Mouse (Mus musculus): Measurements from ENCODE around the gene Narfl. TPM values are rescaled to one million over a fixed set of nuclear protein-coding genes. Genes with fewer than 3 reads are reported as not detected.

Gene Narfl
- 1.4 TPM for polyA plus RNA-seq (2014; fragmentation: Illumina TruSeq; extraction: RNeasy Lipid Tissue Mini Kit (QIAGEN cat#74804); ENCODE audit: low read depth, low replicate concordance)

DNA sequence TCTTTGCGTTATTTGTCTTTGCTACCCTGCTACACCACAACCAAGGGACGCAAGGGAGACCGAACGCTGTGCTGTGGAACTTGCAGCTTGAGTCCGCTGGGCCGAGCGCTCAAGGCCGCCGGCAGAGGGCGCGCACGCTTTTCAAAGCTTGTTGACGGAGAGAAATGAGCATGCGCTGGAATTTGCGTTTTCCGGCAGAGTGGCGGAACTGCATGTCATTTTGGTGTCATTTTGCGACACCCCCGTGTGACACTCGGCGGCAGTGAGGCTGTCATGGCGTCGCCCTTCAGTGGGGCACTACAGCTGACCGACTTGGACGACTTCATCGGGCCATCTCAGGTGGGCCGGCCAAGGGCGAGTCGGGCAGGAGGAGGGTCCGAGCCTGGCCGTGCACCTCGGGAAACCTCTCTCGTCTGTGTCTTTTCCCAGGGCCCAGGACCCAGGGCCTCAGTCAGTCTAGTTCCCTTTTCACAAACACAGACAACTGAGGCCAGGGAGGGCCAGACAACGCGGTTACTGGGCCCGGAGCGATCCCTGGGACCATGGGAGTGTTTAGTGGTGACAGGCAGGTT, at the start of gene Narfl:
TSS of gene Narfl (plus strand) at position 228 of the 572 bp plus-strand sequence.

GRCm38 (mm10) chr17:25727265-25728008, 46.1 kb upstream of the Narfl start, which contains the start of the genes Chtf18 and Rpusd1:
Gene Chtf18 (minus strand): TSS chr17:25727419.
Gene Rpusd1 (plus strand): TSS chr17:25727670.

GRCm38 (mm10) chr17:25735745-25736144, 37.8 kb upstream of the Narfl start, which contains the start of gene Mslnl:
Gene Mslnl (plus strand): TSS chr17:25736042.

GRCm38 (mm10) chr17:25754241-25754640, 19.3 kb upstream of the Narfl start, which contains the start of gene Msln:
Gene Msln (minus strand): TSS chr17:25754378.

GRCm38 (mm10) chr17:25785281-25785745, 11.7 kb downstream of the Narfl start, which contains the start of gene Haghl:
Gene Haghl (minus strand): TSS chr17:25785673.

GRCm38 (mm10) chr17:25786280-25786679, 12.7 kb downstream of the Narfl start, which contains the start of gene Ccdc78:
Gene Ccdc78 (plus strand): TSS chr17:25786580.

GRCm38 (mm10) chr17:25792615-25793014, 19.0 kb downstream of the Narfl start, which contains the start of gene Fam173a:
Gene Fam173a (minus strand): TSS chr17:25792901.

DNA sequence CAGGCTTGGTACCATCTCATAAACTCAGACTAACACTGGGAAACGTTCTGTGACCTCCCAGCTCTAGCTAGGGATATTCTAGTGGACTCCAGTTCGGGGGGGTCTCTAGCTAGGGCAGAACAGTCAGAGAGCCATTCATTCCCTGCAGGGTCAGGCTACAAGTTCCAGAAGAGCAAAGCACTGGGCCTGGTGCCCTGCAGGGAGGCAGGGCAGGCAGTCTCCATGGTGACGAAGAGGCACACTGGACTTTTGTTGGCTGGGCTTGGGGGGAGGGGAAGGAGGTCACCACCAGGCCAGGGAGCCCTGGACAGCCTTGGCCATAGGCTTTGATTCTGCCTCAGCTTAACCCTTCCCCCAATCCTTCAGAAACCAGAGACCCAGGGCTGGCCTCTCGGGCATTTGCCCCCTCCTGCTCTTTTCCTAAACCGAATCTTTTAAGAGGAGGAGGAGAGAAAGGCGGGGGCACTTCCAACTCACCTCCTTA, 22.1 kb downstream of the Narfl start, which contains the start of gene AC134908.4:
TSS of gene AC134908.4 (minus strand) at position 51 of the 484 bp plus-strand sequence.

GRCm38 (mm10) chr17:25796951-25797369, 23.4 kb downstream of the Narfl start, which contains the start of gene Metrn:
Gene Metrn (minus strand): TSS chr17:25797136.

DNA sequence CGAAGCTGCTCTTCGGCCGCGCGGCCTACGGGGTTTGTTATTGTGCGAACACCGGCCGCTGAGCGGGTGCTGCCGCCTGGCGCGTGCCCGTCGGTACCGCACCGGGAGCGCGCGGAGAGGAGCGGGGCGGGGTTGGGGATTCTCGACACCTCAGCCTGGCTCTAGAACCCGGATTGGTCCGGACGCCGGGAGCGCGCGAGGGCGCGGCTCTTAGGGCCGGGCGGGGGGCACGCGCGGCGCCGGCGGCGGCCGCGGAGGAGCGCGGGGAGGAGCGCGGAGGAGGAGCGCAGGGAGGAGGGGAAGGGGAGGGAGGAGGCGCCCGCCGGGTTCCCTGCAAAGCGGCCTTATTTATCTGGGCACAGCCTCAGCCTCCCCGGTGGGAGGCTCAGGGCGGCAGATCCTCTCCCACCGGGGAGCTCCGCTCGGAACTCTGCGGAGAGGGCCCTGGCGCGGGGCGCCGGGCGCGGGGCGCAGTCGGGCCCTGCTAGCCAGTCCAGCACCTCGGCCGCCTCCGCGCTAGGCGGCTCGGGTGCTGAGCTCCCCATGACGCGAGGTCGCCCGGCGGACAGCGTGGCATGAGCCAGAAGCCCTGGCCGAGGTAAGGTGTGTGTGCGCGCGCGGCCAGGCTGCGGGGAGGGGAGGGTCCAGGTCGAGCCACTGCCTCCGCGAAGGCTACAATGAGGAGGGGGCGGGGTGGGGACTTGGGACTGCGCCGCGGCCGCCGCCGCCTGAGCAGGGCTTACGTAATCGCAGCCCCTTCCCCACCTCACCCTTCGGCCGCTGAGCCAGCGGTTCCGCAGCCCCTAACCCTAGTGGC, 35.4 kb downstream of the Narfl start, which contains the start of gene Fbxl16:
TSS of gene Fbxl16 (plus strand) at position 297 of the 817 bp plus-strand sequence.

GRCm38 (mm10) chr17:25823452-25823851, 49.9 kb downstream of the Narfl start, which contains the start of gene Wdr24:
Gene Wdr24 (plus strand): TSS chr17:25823627.

DNA sequence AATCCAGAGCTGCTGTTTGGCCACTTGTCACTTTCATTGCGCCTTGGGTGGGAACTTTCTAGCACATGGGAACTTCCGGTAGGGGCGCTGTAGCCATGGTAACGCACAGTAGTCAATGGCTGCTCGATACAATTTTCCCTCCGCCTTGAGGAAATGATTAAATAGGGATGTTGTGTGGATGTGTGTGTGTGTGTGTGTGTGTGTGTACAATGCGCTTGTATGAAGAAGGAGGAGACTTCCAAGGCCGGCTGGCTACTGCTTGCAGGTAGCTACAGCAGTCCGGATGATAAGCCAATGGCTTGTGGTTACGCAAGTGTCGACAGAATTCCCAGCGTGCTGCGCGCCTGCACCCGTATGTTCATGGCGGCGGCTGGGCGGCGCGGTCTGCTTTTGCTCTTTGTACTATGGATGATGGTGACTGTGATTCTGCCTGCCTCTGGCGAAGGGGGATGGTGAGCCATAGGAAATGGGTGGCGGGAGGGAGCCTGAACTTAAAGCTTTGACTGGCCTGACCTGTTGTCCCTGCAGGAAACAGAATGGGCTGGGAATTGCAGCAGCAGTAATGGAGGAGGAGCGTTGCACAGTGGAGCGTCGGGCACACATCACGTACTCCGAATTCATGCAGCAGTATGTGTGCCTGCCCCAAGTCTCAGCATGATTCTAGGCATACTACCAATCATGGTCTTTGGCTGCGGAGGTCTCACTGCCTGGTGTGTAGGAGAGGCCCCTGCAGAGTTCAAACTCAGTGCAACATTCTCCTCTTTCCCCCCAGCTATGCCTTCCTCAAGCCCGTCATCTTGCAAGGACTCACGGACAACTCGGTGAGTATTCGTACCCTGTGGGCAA, 55.4 kb downstream of the Narfl start, which contains the start of gene Jmjd8:
TSS of gene Jmjd8 (plus strand) at position 156 of the 846 bp plus-strand sequence.

Other genes starting within 250 kb of the Narfl start
- 4.2 TPM for gene Sox8, start 203.1 kb upstream of the Narfl start, polyA plus RNA-seq (2014; fragmentation: Illumina TruSeq; extraction: RNeasy Lipid Tissue Mini Kit (QIAGEN cat#74804); ENCODE audit: low read depth, low replicate concordance)
- gene Lmf1, start 194.7 kb upstream of the Narfl start, polyA plus RNA-seq (2014; fragmentation: Illumina TruSeq; extraction: RNeasy Lipid Tissue Mini Kit (QIAGEN cat#74804); ENCODE audit: low read depth, low replicate concordance) = 2.4 TPM
- gene Gng13, start 56.6 kb upstream of the Narfl start, polyA plus RNA-seq (2014; fragmentation: Illumina TruSeq; extraction: RNeasy Lipid Tissue Mini Kit (QIAGEN cat#74804); ENCODE audit: low read depth, low replicate concordance) = not detected
- 1.6 TPM for gene Chtf18, start 46.4 kb upstream of the Narfl start, polyA plus RNA-seq (2014; fragmentation: Illumina TruSeq; extraction: RNeasy Lipid Tissue Mini Kit (QIAGEN cat#74804); ENCODE audit: low read depth, low replicate concordance)
- not detected for gene Rpusd1, start 46.1 kb upstream of the Narfl start, polyA plus RNA-seq (2014; fragmentation: Illumina TruSeq; extraction: RNeasy Lipid Tissue Mini Kit (QIAGEN cat#74804); ENCODE audit: low read depth, low replicate concordance)
- not detected for gene Mslnl, start 37.7 kb upstream of the Narfl start, polyA plus RNA-seq (2014; fragmentation: Illumina TruSeq; extraction: RNeasy Lipid Tissue Mini Kit (QIAGEN cat#74804); ENCODE audit: low read depth, low replicate concordance)
- 0.22 TPM for gene Msln, start 19.4 kb upstream of the Narfl start, polyA plus RNA-seq (2014; fragmentation: Illumina TruSeq; extraction: RNeasy Lipid Tissue Mini Kit (QIAGEN cat#74804); ENCODE audit: low read depth, low replicate concordance)
- gene Haghl, start 11.9 kb downstream of the Narfl start, polyA plus RNA-seq (2014; fragmentation: Illumina TruSeq; extraction: RNeasy Lipid Tissue Mini Kit (QIAGEN cat#74804); ENCODE audit: low read depth, low replicate concordance) = 0.55 TPM
- 0.49 TPM for gene Ccdc78, start 12.8 kb downstream of the Narfl start, polyA plus RNA-seq (2014; fragmentation: Illumina TruSeq; extraction: RNeasy Lipid Tissue Mini Kit (QIAGEN cat#74804); ENCODE audit: low read depth, low replicate concordance)
- gene Fam173a, start 19.1 kb downstream of the Narfl start, polyA plus RNA-seq (2014; fragmentation: Illumina TruSeq; extraction: RNeasy Lipid Tissue Mini Kit (QIAGEN cat#74804); ENCODE audit: low read depth, low replicate concordance) = 0.43 TPM
- 0.35 TPM for gene AC134908.4, start 21.9 kb downstream of the Narfl start, polyA plus RNA-seq (2014; fragmentation: Illumina TruSeq; extraction: RNeasy Lipid Tissue Mini Kit (QIAGEN cat#74804); ENCODE audit: low read depth, low replicate concordance)
- gene Metrn, start 23.4 kb downstream of the Narfl start, polyA plus RNA-seq (2014; fragmentation: Illumina TruSeq; extraction: RNeasy Lipid Tissue Mini Kit (QIAGEN cat#74804); ENCODE audit: low read depth, low replicate concordance) = 0.24 TPM
- gene Fbxl16, start 35.3 kb downstream of the Narfl start, polyA plus RNA-seq (2014; fragmentation: Illumina TruSeq; extraction: RNeasy Lipid Tissue Mini Kit (QIAGEN cat#74804); ENCODE audit: low read depth, low replicate concordance) = 0.60 TPM
- 1.0 TPM for gene Wdr24, start 49.9 kb downstream of the Narfl start, polyA plus RNA-seq (2014; fragmentation: Illumina TruSeq; extraction: RNeasy Lipid Tissue Mini Kit (QIAGEN cat#74804); ENCODE audit: low read depth, low replicate concordance)
- 1.1 TPM for gene Jmjd8, start 55.1 kb downstream of the Narfl start, polyA plus RNA-seq (2014; fragmentation: Illumina TruSeq; extraction: RNeasy Lipid Tissue Mini Kit (QIAGEN cat#74804); ENCODE audit: low read depth, low replicate concordance)
- gene Stub1, start 59.6 kb downstream of the Narfl start, polyA plus RNA-seq (2014; fragmentation: Illumina TruSeq; extraction: RNeasy Lipid Tissue Mini Kit (QIAGEN cat#74804); ENCODE audit: low read depth, low replicate concordance) = 3.4 TPM
- gene Rhbdl1, start 63.5 kb downstream of the Narfl start, polyA plus RNA-seq (2014; fragmentation: Illumina TruSeq; extraction: RNeasy Lipid Tissue Mini Kit (QIAGEN cat#74804); ENCODE audit: low read depth, low replicate concordance) = not detected
- not detected for gene Gm20683, start 68.0 kb downstream of the Narfl start, polyA plus RNA-seq (2014; fragmentation: Illumina TruSeq; extraction: RNeasy Lipid Tissue Mini Kit (QIAGEN cat#74804); ENCODE audit: low read depth, low replicate concordance)
- 4.0 TPM for gene Rhot2, start 71.1 kb downstream of the Narfl start, polyA plus RNA-seq (2014; fragmentation: Illumina TruSeq; extraction: RNeasy Lipid Tissue Mini Kit (QIAGEN cat#74804); ENCODE audit: low read depth, low replicate concordance)
- 3.1 TPM for gene Wdr90, start 87.7 kb downstream of the Narfl start, polyA plus RNA-seq (2014; fragmentation: Illumina TruSeq; extraction: RNeasy Lipid Tissue Mini Kit (QIAGEN cat#74804); ENCODE audit: low read depth, low replicate concordance)
- 0.78 TPM for gene Mcrip2, start 95.0 kb downstream of the Narfl start, polyA plus RNA-seq (2014; fragmentation: Illumina TruSeq; extraction: RNeasy Lipid Tissue Mini Kit (QIAGEN cat#74804); ENCODE audit: low read depth, low replicate concordance)
- 11.0 TPM for gene Mettl26, start 101.3 kb downstream of the Narfl start, polyA plus RNA-seq (2014; fragmentation: Illumina TruSeq; extraction: RNeasy Lipid Tissue Mini Kit (QIAGEN cat#74804); ENCODE audit: low read depth, low replicate concordance)
- not detected for gene Wfikkn1, start 107.1 kb downstream of the Narfl start, polyA plus RNA-seq (2014; fragmentation: Illumina TruSeq; extraction: RNeasy Lipid Tissue Mini Kit (QIAGEN cat#74804); ENCODE audit: low read depth, low replicate concordance)
- 1.7 TPM for gene Rab40c, start 146.0 kb downstream of the Narfl start, polyA plus RNA-seq (2014; fragmentation: Illumina TruSeq; extraction: RNeasy Lipid Tissue Mini Kit (QIAGEN cat#74804); ENCODE audit: low read depth, low replicate concordance)
- 4.1 TPM for gene Pigq, start 171.2 kb downstream of the Narfl start, polyA plus RNA-seq (2014; fragmentation: Illumina TruSeq; extraction: RNeasy Lipid Tissue Mini Kit (QIAGEN cat#74804); ENCODE audit: low read depth, low replicate concordance)
- gene Nhlrc4, start 171.2 kb downstream of the Narfl start, polyA plus RNA-seq (2014; fragmentation: Illumina TruSeq; extraction: RNeasy Lipid Tissue Mini Kit (QIAGEN cat#74804); ENCODE audit: low read depth, low replicate concordance) = not detected
- not detected for gene A930017K11Rik, start 178.8 kb downstream of the Narfl start, polyA plus RNA-seq (2014; fragmentation: Illumina TruSeq; extraction: RNeasy Lipid Tissue Mini Kit (QIAGEN cat#74804); ENCODE audit: low read depth, low replicate concordance)
- gene Capn15, start 212.0 kb downstream of the Narfl start, polyA plus RNA-seq (2014; fragmentation: Illumina TruSeq; extraction: RNeasy Lipid Tissue Mini Kit (QIAGEN cat#74804); ENCODE audit: low read depth, low replicate concordance) = 0.77 TPM